Mouse (Mus musculus) B cell, adult 2 months (primary cell): ENCODE measurements at regions not wholly inside any gene's neighbourhood (a gene's known extent, or its start where the extent isn't known, plus 50 kb on each side); places are given as distances from the start of the nearest gene placed in this dataset.
A peak's percentile ranks its signal among the peaks of the same experiment; 100 is the strongest.

Experiments
- DNase-seq, 2 experiments: peaks; one replicate each; pipeline ENCODE4 v3.0.0; 2022

- no peak for DNase-seq
Measured at GRCm38 (mm10) chr12:118650483-118651160, 195.5 kb upstream of the Sp8 start.

GRCm38 (mm10) chr12:118649323-118649973, 196.7 kb upstream of the Sp8 start:
- DNase-seq: peak; percentile 3 to 11

GRCm38 (mm10) chr12:118648673-118649072, 197.5 kb upstream of the Sp8 start:
- no peak for DNase-seq

GRCm38 (mm10) chr12:118647270-118648042, 198.7 kb upstream of the Sp8 start:
- DNase-seq: no peak

GRCm38 (mm10) chr12:118640925-118641324, 205.2 kb upstream of the Sp8 start:
- DNase-seq: no peak

GRCm38 (mm10) chr12:118637214-118637613, 208.9 kb upstream of the Sp8 start:
- no peak for DNase-seq

- no peak for DNase-seq
Measured at GRCm38 (mm10) chr12:118635456-118635855, 210.7 kb upstream of the Sp8 start.

GRCm38 (mm10) chr12:118630373-118630772, 215.8 kb upstream of the Sp8 start:
- DNase-seq: no peak

- DNase-seq: no peak
Measured at GRCm38 (mm10) chr12:118621697-118622485, 224.2 kb upstream of the Sp8 start.

- DNase-seq: no peak
Measured at GRCm38 (mm10) chr12:118620847-118621636, 225.1 kb upstream of the Sp8 start.

GRCm38 (mm10) chr12:118597015-118597414, 249.1 kb upstream of the Sp8 start:
- DNase-seq: no peak

- no peak for DNase-seq
Measured at GRCm38 (mm10) chr12:118594781-118595574, 251.2 kb upstream of the Sp8 start.

GRCm38 (mm10) chr12:118583829-118584628, 262.1 kb upstream of the Sp8 start:
- DNase-seq: no peak

GRCm38 (mm10) chr12:118569811-118570210, 268.6 kb upstream of the Sp4 start:
- DNase-seq: no peak

- no peak for DNase-seq
Measured at GRCm38 (mm10) chr12:118566681-118567080, 265.4 kb upstream of the Sp4 start.

- DNase-seq: no peak
Measured at GRCm38 (mm10) chr12:118564394-118565112, 263.3 kb upstream of the Sp4 start.

GRCm38 (mm10) chr12:118562226-118562625, 261.0 kb upstream of the Sp4 start:
- no peak for DNase-seq

GRCm38 (mm10) chr12:118549071-118549470, 247.8 kb upstream of the Sp4 start:
- DNase-seq: no peak

- DNase-seq: no peak
Measured at GRCm38 (mm10) chr12:118540336-118540735, 239.1 kb upstream of the Sp4 start.

- no peak for DNase-seq
Measured at GRCm38 (mm10) chr12:118530514-118530913, 229.3 kb upstream of the Sp4 start.
